Mouse (Mus musculus) embryonic facial prominence, embryonic 15.5 days (tissue): ENCODE results near the gene Eef1a1. TPM values are rescaled to one million over a fixed set of nuclear protein-coding genes. Genes with fewer than 3 reads are reported as not detected.
"Not testable (repeated sequence)": the region's sequence is repeated elsewhere in the genome, so short reads cannot be mapped to it uniquely, and the experiment has no call there.

ENCODE experiments used
- ATAC-seq: fragments of 200-750 bp; cut with Nextera tagmentation; 2 replicates; pipeline ENCODE4 v1.8.0; 2017; ENCODE audit warnings: low read depth, moderate TSS enrichment; ENCODE audit not compliant: insufficient number of reproducible peaks, low FRiP score, low TSS enrichment
- H3K27ac ChIP-seq: fragments of 300-500 bp; sonication (generic); replicated peaks from 2 replicates; pipeline ENCODE4 v1.5.1; 2015; ENCODE audit warnings: mild to moderate bottlenecking, inconsistent platforms
- H3K27me3 ChIP-seq: fragments of 300-500 bp; sonication (generic); 2 replicates; pipeline ENCODE4 v1.6.1; 2015; ENCODE audit warnings: inconsistent platforms
- H3K36me3 ChIP-seq: fragments of 300-500 bp; sonication (generic); 2 replicates; pipeline ENCODE4 v1.6.1; 2015; ENCODE audit warnings: mild to moderate bottlenecking, inconsistent platforms
- H3K4me1 ChIP-seq: fragments of 300-500 bp; sonication (generic); 2 replicates; pipeline ENCODE4 v1.6.1; 2015; ENCODE audit warnings: inconsistent platforms
- H3K4me2 ChIP-seq: fragments of 300-500 bp; sonication (generic); replicated peaks from 2 replicates; pipeline ENCODE4 v1.6.1; 2015; ENCODE audit warnings: mild to moderate bottlenecking, inconsistent platforms
- H3K4me3 ChIP-seq: fragments of 300-500 bp; sonication (generic); replicated peaks from 2 replicates; pipeline ENCODE4 v1.5.1; 2015; ENCODE audit warnings: mild to moderate bottlenecking, inconsistent platforms
- H3K9ac ChIP-seq: fragments of 300-500 bp; sonication (generic); 2 replicates; pipeline ENCODE4 v1.6.1; 2015; ENCODE audit warnings: inconsistent platforms
- H3K9me3 ChIP-seq: fragments of 300-500 bp; sonication (generic); replicated peaks from 2 replicates; pipeline ENCODE4 v1.6.1; 2016; ENCODE audit warnings: inconsistent platforms
- whole genome bisulfite sequencing: fragments of 180-500 bp; shearing (Covaris S2); methylation state at CpG from one replicate; pipeline ENCODE4 v1.1.7; 2015; 5-methylcytosine and 5-hydroxymethylcytosine counted together
- polyA plus RNA-seq: library from polyadenylated mRNA; unstranded; fragments of >200 nt; fragmentation: Nextera tagmentation; extraction: Ambion mirVana; gene quantifications from 2 replicates; pipeline ENCODE4 v1.2.1, GENCODE M21; 2015

Eef1a1 gene
- polyA plus RNA-seq, 1 experiment from 2014 or later = 5,028 TPM

DNA sequence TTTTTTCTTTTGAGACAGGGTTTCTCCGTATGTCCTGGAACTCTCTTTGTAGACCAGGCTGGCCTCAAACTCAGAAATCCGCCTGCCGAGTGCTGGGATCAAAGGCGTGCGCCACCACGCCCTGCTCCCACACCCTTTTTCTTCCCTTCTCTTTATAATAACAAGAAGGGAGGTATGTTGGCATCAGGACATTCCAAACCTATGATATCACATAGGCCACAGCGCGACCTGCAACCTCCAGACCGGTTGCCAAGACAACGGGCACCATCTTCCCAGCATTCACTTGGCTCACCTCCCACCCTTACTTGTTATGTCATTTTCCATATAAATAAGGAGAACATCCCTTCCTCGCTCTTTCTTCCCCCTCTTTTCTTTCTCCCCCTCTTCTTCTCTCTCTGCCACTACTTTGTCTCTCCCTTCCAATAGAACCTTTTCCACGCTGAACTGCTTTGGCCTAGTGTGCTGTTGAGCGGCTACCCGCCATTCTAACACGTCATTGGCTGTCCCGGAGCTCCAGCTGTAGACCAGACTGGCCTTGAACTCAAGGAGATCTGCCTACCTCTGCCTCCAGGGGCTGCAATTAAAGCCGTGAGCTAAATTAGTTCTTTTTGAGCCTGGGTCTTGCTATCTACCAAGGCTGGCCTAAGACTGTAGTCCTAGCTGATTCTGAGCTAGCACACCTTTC is 36.6 kb upstream of the Eef1a1 start:
- H3K27ac ChIP-seq = no peak overlapping the region
- H3K4me1 ChIP-seq = peaks cover 20% of the 10 kb centered on the region
- 89% methylated on average over 17 of the region's 17 CpGs for WGBS
- no peaks in the 10 kb centered on the region for H3K36me3 ChIP-seq
- no peak overlapping the region for H3K4me2 ChIP-seq
- ATAC-seq = no peak
- no peak overlapping the region for H3K9ac ChIP-seq
- H3K27me3 ChIP-seq = no peaks in the 10 kb centered on the region
- H3K9me3 ChIP-seq = no peaks in the 10 kb centered on the region
- H3K4me3 ChIP-seq = no peak overlapping the region

GRCm38 (mm10) chr9:78521689-78522088 is 32.7 kb upstream of the Eef1a1 start:
- Histone ChIP-seq H3K4me1 (peaks cover 16% of the 10 kb centered on the region), H3K4me2 (peak overlapping the region; percentile 82), H3K9me3 (no peaks in the 10 kb centered on the region), H3K4me3 (peak overlapping the region; percentile 42), H3K36me3 (no peaks in the 10 kb centered on the region), H3K27me3 (no peaks in the 10 kb centered on the region), H3K27ac (no peak overlapping the region), H3K9ac (no peak overlapping the region)
- WGBS = 28% methylated on average over 14 of the region's 14 CpGs
- no peak for ATAC-seq

DNA sequence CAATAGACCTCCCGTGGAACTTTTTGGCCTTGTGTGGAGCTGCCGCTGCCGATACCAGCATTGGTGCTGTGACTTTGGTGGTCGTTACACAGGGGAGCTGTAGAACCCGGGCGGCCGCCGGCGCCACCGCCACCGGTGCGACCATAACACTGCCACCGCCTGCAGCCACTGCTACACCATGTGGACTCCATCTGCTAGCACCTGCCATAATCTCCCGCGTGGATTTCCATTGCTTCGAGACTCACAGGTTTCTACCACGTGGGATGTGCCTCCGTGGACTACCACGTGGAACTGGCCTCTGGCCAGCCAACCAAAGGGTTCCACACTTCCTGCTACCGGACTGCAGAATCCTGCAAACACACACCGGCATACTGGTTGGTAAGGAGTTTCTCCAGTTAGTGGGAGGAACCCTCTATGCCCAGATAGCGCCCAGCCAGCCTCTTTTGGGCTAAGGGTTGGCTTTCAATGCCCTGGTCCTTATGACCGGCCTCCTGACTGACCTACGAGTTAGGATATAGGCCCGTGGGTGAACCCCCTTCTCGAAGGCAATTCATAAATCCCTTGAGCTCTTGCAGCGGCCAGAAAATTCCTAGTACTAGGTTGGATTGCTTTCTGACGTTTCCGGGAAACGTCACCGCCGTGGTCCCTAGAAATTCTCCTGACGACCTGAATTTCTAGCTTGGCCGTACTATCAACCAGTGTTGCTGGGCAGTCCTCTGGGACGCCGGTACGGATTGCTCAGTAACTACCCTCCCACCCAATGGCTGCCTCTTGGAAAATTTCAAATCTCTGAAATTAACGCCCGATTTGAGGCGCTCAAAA is 32.0 kb upstream of the Eef1a1 start:
- Histone ChIP-seq H3K36me3 (no peaks in the 10 kb centered on the region), H3K4me1 (peaks cover 16% of the 10 kb centered on the region), H3K4me3 (peak overlapping the region; percentile 42), H3K9me3 (no peaks in the 10 kb centered on the region), H3K9ac (peak overlapping the region; percentile 16; the same call in 1 of the 2 replicates), H3K27ac (no peak overlapping the region), H3K4me2 (peak overlapping the region; percentile 82), H3K27me3 (no peaks in the 10 kb centered on the region)
- WGBS = 2% methylated on average over 40 of the region's 40 CpGs
- peak; percentile 40; the same call in 1 of the 2 replicates for ATAC-seq

GRCm38 (mm10) chr9:78520127-78520779 is 31.3 kb upstream of the Eef1a1 start:
- 7% methylated on average over 15 of the region's 15 CpGs for WGBS
- no peaks in the 10 kb centered on the region for H3K27me3 ChIP-seq

DNA sequence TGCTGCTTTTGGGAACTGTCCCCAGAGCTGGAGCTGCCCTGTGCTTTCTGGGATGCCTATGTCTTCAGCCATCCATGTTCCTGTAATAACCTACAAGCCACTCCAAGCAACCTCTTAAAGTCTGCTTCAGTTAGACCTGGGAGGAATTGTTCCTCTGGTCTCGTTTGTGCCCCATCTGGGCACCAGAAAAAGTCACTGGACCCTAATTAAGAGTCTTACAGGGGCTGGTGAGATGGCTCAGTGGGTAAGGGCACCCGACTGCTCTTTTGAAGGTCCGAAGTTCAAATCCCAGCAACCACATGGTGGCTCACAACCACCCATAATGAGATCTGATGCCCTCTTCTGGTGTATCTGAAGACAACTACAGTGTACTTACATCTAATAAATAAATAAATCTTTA is 28.3 kb upstream of the Eef1a1 start:
- H3K36me3 ChIP-seq, H3K9me3 ChIP-seq, H3K27ac ChIP-seq, ATAC-seq, H3K9ac ChIP-seq, H3K4me2 ChIP-seq, H3K4me3 ChIP-seq, H3K27me3 ChIP-seq: not testable (repeated sequence)
- peaks cover 16% of the 10 kb centered on the region for H3K4me1 ChIP-seq
- 60% methylated on average over 3 of the region's 3 CpGs for WGBS

More at GRCm38 (mm10) chr9:78520127-78520779, 31.3 kb upstream of the Eef1a1 start:
- peaks cover 16% of the 10 kb centered on the region for H3K4me1 ChIP-seq
- no peaks in the 10 kb centered on the region for H3K9me3 ChIP-seq
- H3K4me2 ChIP-seq = peak overlapping the region; percentile 82
- no peaks in the 10 kb centered on the region for H3K36me3 ChIP-seq
- peak overlapping the region; percentile 16; the same call in 1 of the 2 replicates for H3K9ac ChIP-seq
- peak overlapping the region; percentile 42 for H3K4me3 ChIP-seq
- H3K27ac ChIP-seq = no peak overlapping the region
- ATAC-seq = peak; percentile 39; the same call in 1 of the 2 replicates

DNA sequence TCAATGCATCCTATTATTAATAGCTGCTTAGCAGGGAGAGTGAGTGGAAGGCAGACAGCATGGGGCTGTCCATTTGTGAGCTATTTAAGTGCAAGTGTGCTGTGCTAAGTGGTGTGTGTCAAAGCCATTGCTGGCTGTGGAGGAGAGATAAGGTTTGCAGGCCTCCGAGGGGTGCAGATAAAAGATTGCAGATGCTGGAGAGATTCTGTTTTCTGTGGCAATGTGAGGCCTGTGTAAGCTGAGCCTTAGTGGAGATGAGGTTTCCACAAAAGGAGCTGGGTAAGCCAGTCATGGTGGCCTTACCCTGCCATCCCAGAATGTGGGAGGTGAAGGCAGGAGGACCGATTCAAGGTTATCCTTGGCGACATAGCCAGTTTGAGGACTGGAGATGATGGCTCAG is 27.2 kb upstream of the Eef1a1 start:
- Histone ChIP-seq H3K4me2 (no peak overlapping the region), H3K4me1 (peaks cover 12% of the 10 kb centered on the region), H3K9ac (no peak overlapping the region), H3K4me3 (no peak overlapping the region), H3K36me3 (no peaks in the 10 kb centered on the region), H3K9me3 (no peaks in the 10 kb centered on the region), H3K27ac (no peak overlapping the region), H3K27me3 (no peaks in the 10 kb centered on the region)
- 56% methylated on average over 3 of the region's 3 CpGs for WGBS
- no peak for ATAC-seq

DNA sequence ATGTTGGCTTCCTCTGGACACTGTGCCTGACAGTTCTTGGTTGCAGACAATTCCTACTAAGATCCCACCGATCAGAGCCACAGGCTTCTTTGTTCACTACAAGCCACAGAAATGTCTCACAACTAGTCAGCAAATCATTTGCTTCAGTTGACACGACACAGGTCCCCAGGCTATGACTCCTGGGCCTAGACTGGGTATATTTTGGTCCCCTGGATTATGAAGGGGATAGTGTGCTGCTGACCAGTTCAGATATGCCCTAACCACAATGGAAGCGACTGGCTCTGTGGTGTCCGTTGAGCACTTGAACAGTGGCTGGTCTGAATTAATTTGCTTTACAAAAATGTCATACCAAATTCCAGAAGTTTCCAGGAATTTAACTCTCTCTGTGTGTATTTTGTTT is 25.7 kb upstream of the Eef1a1 start:
- Histone ChIP-seq H3K27ac (no peak overlapping the region), H3K9me3 (no peaks in the 10 kb centered on the region), H3K4me3 (no peak overlapping the region), H3K4me2 (no peak overlapping the region), H3K4me1 (no peaks in the 10 kb centered on the region), H3K36me3 (no peaks in the 10 kb centered on the region), H3K27me3 (no peaks in the 10 kb centered on the region), H3K9ac (no peak overlapping the region)
- no peak for ATAC-seq
- 58% methylated on average over 4 of the region's 4 CpGs for WGBS

DNA sequence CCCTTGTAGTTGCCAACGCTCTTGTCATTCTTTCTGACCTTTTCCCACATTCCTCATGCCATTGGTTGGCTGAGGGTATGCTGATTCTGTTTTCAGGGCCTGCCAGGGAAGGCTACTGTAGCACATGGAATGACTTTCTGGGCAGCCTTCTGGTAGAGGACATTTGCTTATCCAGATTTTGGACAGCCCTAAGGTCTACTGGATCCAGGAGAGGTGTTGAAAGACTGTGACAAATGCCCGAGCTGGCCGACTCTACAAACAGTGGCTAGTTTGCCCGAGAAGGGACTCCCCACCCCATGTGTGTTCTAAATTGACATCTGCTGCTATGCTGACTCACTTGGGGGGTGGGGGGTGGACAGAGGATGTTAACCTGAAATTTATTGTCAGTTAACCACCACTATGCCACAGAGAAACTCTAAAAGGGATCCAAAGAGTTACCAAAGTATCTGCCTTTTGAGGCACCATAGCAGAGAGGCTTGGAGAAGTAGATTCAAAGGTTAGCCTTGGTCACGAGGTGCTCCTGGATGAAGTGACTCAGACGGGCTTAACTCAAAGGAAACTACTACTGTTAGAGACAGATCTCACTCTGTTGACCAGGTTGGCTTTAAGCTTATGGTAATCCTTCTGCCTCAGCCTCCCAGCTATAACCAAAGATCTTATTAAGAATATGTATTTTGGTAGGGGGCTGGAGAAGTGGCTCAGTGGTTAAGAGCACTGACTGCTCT is 25.0 kb upstream of the Eef1a1 start:
- H3K9me3 ChIP-seq = no peaks in the 10 kb centered on the region
- H3K9ac ChIP-seq = no peak overlapping the region
- H3K4me1 ChIP-seq = no peaks in the 10 kb centered on the region
- no peak overlapping the region for H3K4me2 ChIP-seq
- H3K27ac ChIP-seq = no peak overlapping the region
- ATAC-seq = no peak
- 67% methylated on average over 6 of the region's 6 CpGs for WGBS
- H3K36me3 ChIP-seq = no peaks in the 10 kb centered on the region
- H3K27me3 ChIP-seq = no peaks in the 10 kb centered on the region
- no peak overlapping the region for H3K4me3 ChIP-seq

DNA sequence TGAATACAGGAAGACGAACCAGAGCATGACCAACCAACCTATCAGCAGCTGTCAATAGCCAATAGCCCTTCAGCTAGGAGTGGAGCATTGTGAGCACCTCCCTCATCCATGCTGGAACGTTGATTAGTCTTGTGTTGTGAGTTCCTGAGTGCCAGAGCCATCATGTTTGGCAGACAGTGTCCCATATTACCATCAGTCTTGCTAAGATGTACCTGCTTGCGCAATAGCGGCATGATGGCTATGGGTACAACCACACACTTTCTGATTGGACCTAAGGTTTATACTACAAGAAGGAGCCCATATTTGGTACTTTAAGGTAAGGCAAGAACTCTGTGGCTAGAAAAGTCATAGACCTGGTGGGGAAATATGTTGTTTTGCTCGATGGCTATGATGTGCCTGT is 22.8 kb upstream of the Eef1a1 start:
- Histone ChIP-seq H3K9ac (no peak overlapping the region), H3K4me1 (no peaks in the 10 kb centered on the region), H3K27me3 (no peaks in the 10 kb centered on the region), H3K9me3 (no peaks in the 10 kb centered on the region), H3K4me3 (no peak overlapping the region), H3K4me2 (no peak overlapping the region), H3K36me3 (no peaks in the 10 kb centered on the region), H3K27ac (no peak overlapping the region)
- ATAC-seq = no peak
- 95% methylated on average over 5 of the region's 5 CpGs for WGBS

DNA sequence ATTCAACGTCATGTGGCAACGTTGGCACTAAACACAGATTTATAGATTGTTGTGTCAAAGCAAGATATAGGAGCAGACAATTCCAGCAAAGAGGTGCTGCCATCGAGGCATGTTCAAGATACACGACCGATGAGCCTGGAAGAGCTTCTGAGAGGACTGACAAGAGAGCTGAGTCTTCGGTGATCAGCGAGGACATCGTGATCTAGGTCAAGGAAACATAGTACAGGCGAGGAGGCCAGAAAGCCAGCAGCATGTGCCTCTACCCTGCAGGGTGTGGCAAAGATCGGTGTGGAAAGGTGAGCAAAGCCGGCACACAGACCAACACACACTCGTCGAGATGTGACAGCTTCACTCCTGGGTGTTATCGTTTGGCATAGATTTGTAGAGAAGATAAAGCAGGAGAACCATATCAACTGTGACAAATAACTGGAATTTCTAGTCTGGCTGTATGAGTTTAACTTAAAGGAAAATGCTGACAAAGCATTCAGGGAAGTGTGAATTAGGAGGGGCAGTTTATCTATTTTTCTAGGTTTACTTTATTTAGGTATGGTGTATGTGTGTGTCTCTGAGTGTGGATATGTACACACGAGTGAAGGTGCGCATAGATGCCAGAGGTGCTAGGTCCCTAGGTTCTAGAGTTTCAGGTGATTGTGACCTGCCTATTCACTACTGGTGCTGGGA is 19.3 kb upstream of the Eef1a1 start:
- WGBS = 79% methylated on average over 16 of the region's 16 CpGs
- Histone ChIP-seq H3K9ac (no peak overlapping the region), H3K9me3 (no peaks in the 10 kb centered on the region), H3K4me2 (no peak overlapping the region), H3K27ac (no peak overlapping the region), H3K36me3 (no peaks in the 10 kb centered on the region), H3K4me3 (no peak overlapping the region), H3K4me1 (peaks cover 3% of the 10 kb centered on the region), H3K27me3 (no peaks in the 10 kb centered on the region)
- no peak for ATAC-seq
